Mouse (Mus musculus): ENCODE results near the gene Gpcpd1. TPM values are rescaled to one million over a fixed set of nuclear protein-coding genes. Genes with fewer than 3 reads are reported as not detected.

The Gpcpd1 gene
- polyA plus RNA-seq, 1 experiment from 2014 or later: 33.7 TPM

- Histone ChIP-seq H3K9ac (ENCODE audit: low read depth, low read length) (no peak overlapping the region), H3K4me1 (replicated peaks; ENCODE audit: control insufficient read depth, insufficient read depth, low read length) (no peaks in the 10 kb centered on the region), H3K27ac (ENCODE audit: low read depth, low read length) (no peak overlapping the region), H3K36me3 (ENCODE audit: control insufficient read depth, insufficient read depth) (no peaks in the 10 kb centered on the region), H3K9me3 (ENCODE audit: control insufficient read depth) (no peaks in the 10 kb centered on the region), H3K4me3 (ENCODE audit: low read depth, low read length) (no peak overlapping the region), H3K27me3 (replicated peaks; ENCODE audit: control insufficient read depth, insufficient read depth, low read length) (no peaks in the 10 kb centered on the region), H3K4me2 (replicated peaks; ENCODE audit: low read depth) (no peak overlapping the region)
- TF ChIP-seq CTCF (IDR thresholded peaks at IDR 0.05; ENCODE audit: low read depth): no peak
- ATAC-seq: no peak
- WGBS: 86% methylated on average over 3 of the region's 3 CpGs
Measured at GRCm38 (mm10) chr2:132498344-132498743, 89.2 kb downstream of the Gpcpd1 start.

GRCm38 (mm10) chr2:132497412-132498135 lies 90.0 kb downstream of the Gpcpd1 start:
- Histone ChIP-seq H3K36me3 (ENCODE audit: control insufficient read depth, insufficient read depth) (no peaks in the 10 kb centered on the region), H3K4me1 (replicated peaks; ENCODE audit: control insufficient read depth, insufficient read depth, low read length) (no peaks in the 10 kb centered on the region), H3K4me3 (ENCODE audit: low read depth, low read length) (no peak overlapping the region), H3K27me3 (replicated peaks; ENCODE audit: control insufficient read depth, insufficient read depth, low read length) (no peaks in the 10 kb centered on the region), H3K9ac (ENCODE audit: low read depth, low read length) (no peak overlapping the region), H3K4me2 (replicated peaks; ENCODE audit: low read depth) (no peak overlapping the region), H3K9me3 (ENCODE audit: control insufficient read depth) (no peaks in the 10 kb centered on the region), H3K27ac (ENCODE audit: low read depth, low read length) (no peak overlapping the region)
- 77% methylated on average over 7 of the region's 7 CpGs for WGBS
- ATAC-seq: no peak
- TF ChIP-seq CTCF (IDR thresholded peaks at IDR 0.05; ENCODE audit: low read depth): peak; percentile 66

GRCm38 (mm10) chr2:132493184-132493583 lies 94.3 kb downstream of the Gpcpd1 start:
- no peaks in the 10 kb centered on the region for H3K36me3 ChIP-seq (ENCODE audit: control insufficient read depth, insufficient read depth)
- no peak for ATAC-seq
- H3K9ac ChIP-seq (ENCODE audit: low read depth, low read length): no peak overlapping the region
- 90% methylated on average over 4 of the region's 4 CpGs for WGBS
- H3K4me3 ChIP-seq (ENCODE audit: low read depth, low read length): no peak overlapping the region
- no peak for TF ChIP-seq CTCF (IDR thresholded peaks at IDR 0.05; ENCODE audit: low read depth)
- H3K9me3 ChIP-seq (ENCODE audit: control insufficient read depth): no peaks in the 10 kb centered on the region
- H3K27ac ChIP-seq (ENCODE audit: low read depth, low read length): no peak overlapping the region
- H3K4me2 ChIP-seq (replicated peaks; ENCODE audit: low read depth): no peak overlapping the region
- no peaks in the 10 kb centered on the region for H3K27me3 ChIP-seq (replicated peaks; ENCODE audit: control insufficient read depth, insufficient read depth, low read length)
- no peaks in the 10 kb centered on the region for H3K4me1 ChIP-seq (replicated peaks; ENCODE audit: control insufficient read depth, insufficient read depth, low read length)

- Histone ChIP-seq H3K27ac (ENCODE audit: low read depth, low read length) (no peak overlapping the region), H3K9me3 (ENCODE audit: control insufficient read depth) (no peaks in the 10 kb centered on the region), H3K4me1 (replicated peaks; ENCODE audit: control insufficient read depth, insufficient read depth, low read length) (no peaks in the 10 kb centered on the region), H3K4me3 (ENCODE audit: low read depth, low read length) (no peak overlapping the region), H3K4me2 (replicated peaks; ENCODE audit: low read depth) (no peak overlapping the region), H3K9ac (ENCODE audit: low read depth, low read length) (no peak overlapping the region), H3K36me3 (ENCODE audit: control insufficient read depth, insufficient read depth) (no peaks in the 10 kb centered on the region), H3K27me3 (replicated peaks; ENCODE audit: control insufficient read depth, insufficient read depth, low read length) (no peaks in the 10 kb centered on the region)
- peak; percentile 86 for TF ChIP-seq CTCF (IDR thresholded peaks at IDR 0.05; ENCODE audit: low read depth)
- ATAC-seq: no peak
- 0% methylated on average over 1 of the region's 1 CpGs for WGBS
Measured at GRCm38 (mm10) chr2:132485454-132485853, 102.1 kb downstream of the Gpcpd1 start.

GRCm38 (mm10) chr2:132481547-132481946 lies 106.0 kb downstream of the Gpcpd1 start:
- no peak overlapping the region for H3K4me3 ChIP-seq (ENCODE audit: low read depth, low read length)
- H3K9me3 ChIP-seq (ENCODE audit: control insufficient read depth): no peaks in the 10 kb centered on the region
- H3K4me1 ChIP-seq (replicated peaks; ENCODE audit: control insufficient read depth, insufficient read depth, low read length): no peaks in the 10 kb centered on the region
- no peak for ATAC-seq
- no peak overlapping the region for H3K4me2 ChIP-seq (replicated peaks; ENCODE audit: low read depth)
- no peaks in the 10 kb centered on the region for H3K36me3 ChIP-seq (ENCODE audit: control insufficient read depth, insufficient read depth)
- H3K27ac ChIP-seq (ENCODE audit: low read depth, low read length): no peak overlapping the region
- H3K9ac ChIP-seq (ENCODE audit: low read depth, low read length): no peak overlapping the region
- no peak for TF ChIP-seq CTCF (IDR thresholded peaks at IDR 0.05; ENCODE audit: low read depth)
- WGBS: 68% methylated on average over 3 of the region's 3 CpGs
- H3K27me3 ChIP-seq (replicated peaks; ENCODE audit: control insufficient read depth, insufficient read depth, low read length): no peaks in the 10 kb centered on the region

Other genes starting within 250 kb of the Gpcpd1 start
- gene Prokr2, start 202.3 kb downstream of the Gpcpd1 start, polyA plus RNA-seq (2015; fragmentation: Nextera tagmentation; extraction: Ambion mirVana): 0.08 and 0.17 TPM in 2 replicates
- 11.2 and 11.7 TPM in 2 replicates for gene Shld1, start 99.2 kb upstream of the Gpcpd1 start, polyA plus RNA-seq (2015; fragmentation: Nextera tagmentation; extraction: Ambion mirVana)
- 46.3 and 47.0 TPM in 2 replicates for gene Chgb, start 193.5 kb upstream of the Gpcpd1 start, polyA plus RNA-seq (2015; fragmentation: Nextera tagmentation; extraction: Ambion mirVana)
- gene Trmt6, start 228.3 kb upstream of the Gpcpd1 start, polyA plus RNA-seq (2015; fragmentation: Nextera tagmentation; extraction: Ambion mirVana): 35.5 and 38.4 TPM in 2 replicates
- 2.5 and 3.5 TPM in 2 replicates for gene Mcm8, start 228.4 kb upstream of the Gpcpd1 start, polyA plus RNA-seq (2015; fragmentation: Nextera tagmentation; extraction: Ambion mirVana)